Mouse (Mus musculus): Measurements from ENCODE around the gene Gm49450. TPM values are rescaled to one million over a fixed set of nuclear protein-coding genes. Genes with fewer than 3 reads are reported as not detected.

Gene Gm49450
- total and polyA plus RNA-seq, 2 experiments from 2014 or later, result 78.3 TPM; not detected in 1

- 53% methylated on average over 8 of the region's 8 CpGs for WGBS
- ATAC-seq (ENCODE audit: insufficient read depth, low read depth) (no peak), DNase-seq (ENCODE audit: low spot score) (no peak)
- Histone ChIP-seq H3K27me3 (ENCODE audit: control insufficient read depth, insufficient read depth, low read length) (no peaks in the 10 kb centered on the region), H3K9me3 (replicated peaks; ENCODE audit: control insufficient read depth, low read length) (no peaks in the 10 kb centered on the region), H3K36me3 (replicated peaks; ENCODE audit: control insufficient read depth, insufficient read depth, low read length) (no peaks in the 10 kb centered on the region), H3K27ac (ENCODE audit: low read depth) (no peak overlapping the region), H3K4me1 (ENCODE audit: control insufficient read depth, insufficient read depth) (no peaks in the 10 kb centered on the region), H3K4me3 (ENCODE audit: low read depth, low read length) (no peak overlapping the region), H3K9ac (replicated peaks; ENCODE audit: low read depth, low read length) (no peak overlapping the region), H3K4me2 (ENCODE audit: low read depth, low read length) (no peak overlapping the region)
- TF ChIP-seq EP300 (IDR thresholded peaks at IDR 0.05; ENCODE audit: low read depth), result no peak
- TF ChIP-seq CTCF (IDR thresholded peaks at IDR 0.05; ENCODE audit: low read depth), result no peak
These were observed 66.5 kb downstream of the Gm49450 start for GRCm38 (mm10) chr15:98886667-98887387.

GRCm38 (mm10) chr15:98884106-98884505 is 69.2 kb downstream of the Gm49450 start:
- peaks cover 8% of the 10 kb centered on the region; the same call in 1 of the 2 replicates for H3K4me1 ChIP-seq (ENCODE audit: control insufficient read depth, insufficient read depth)
- no peak overlapping the region for H3K27ac ChIP-seq (ENCODE audit: low read depth)
- ATAC-seq (ENCODE audit: insufficient read depth, low read depth) (no peak), DNase-seq (ENCODE audit: low spot score) (no peak)
- 59% methylated on average over 1 of the region's 1 CpGs for WGBS
- no peak overlapping the region for H3K4me2 ChIP-seq (ENCODE audit: low read depth, low read length)
- H3K27me3 ChIP-seq (ENCODE audit: control insufficient read depth, insufficient read depth, low read length), result no peaks in the 10 kb centered on the region
- no peak overlapping the region for H3K4me3 ChIP-seq (ENCODE audit: low read depth, low read length)
- H3K9ac ChIP-seq (replicated peaks; ENCODE audit: low read depth, low read length), result no peak overlapping the region
- no peak for TF ChIP-seq EP300 (IDR thresholded peaks at IDR 0.05; ENCODE audit: low read depth)
- no peak for TF ChIP-seq CTCF (IDR thresholded peaks at IDR 0.05; ENCODE audit: low read depth)
- no peaks in the 10 kb centered on the region for H3K9me3 ChIP-seq (replicated peaks; ENCODE audit: control insufficient read depth, low read length)
- no peaks in the 10 kb centered on the region for H3K36me3 ChIP-seq (replicated peaks; ENCODE audit: control insufficient read depth, insufficient read depth, low read length)

DNA sequence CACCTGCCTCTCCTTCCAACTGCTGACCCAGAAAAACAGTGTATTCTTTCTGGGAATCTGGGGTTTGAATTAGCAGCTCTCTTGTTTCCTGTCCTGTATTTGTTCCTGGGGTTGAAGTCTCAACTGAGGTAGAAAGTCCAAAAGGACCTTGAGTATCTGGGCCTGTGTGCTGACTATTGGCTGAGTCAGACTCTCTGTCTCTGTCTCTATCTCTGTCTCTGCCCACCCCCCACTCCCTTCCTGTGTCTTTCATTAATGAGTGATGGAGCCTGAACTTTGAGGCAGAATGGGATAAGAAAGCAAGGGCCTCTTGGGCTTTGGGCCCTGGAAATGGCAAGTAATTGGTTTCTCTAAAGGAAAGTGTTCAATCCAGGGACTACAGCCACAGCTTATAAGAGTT is 69.7 kb downstream of the Gm49450 start:
- H3K4me1 ChIP-seq (ENCODE audit: control insufficient read depth, insufficient read depth), result peaks cover 8% of the 10 kb centered on the region; the same call in 1 of the 2 replicates
- ATAC-seq (ENCODE audit: insufficient read depth, low read depth) (no peak), DNase-seq (ENCODE audit: low spot score) (no peak)
- H3K36me3 ChIP-seq (replicated peaks; ENCODE audit: control insufficient read depth, insufficient read depth, low read length), result no peaks in the 10 kb centered on the region
- no peaks in the 10 kb centered on the region for H3K9me3 ChIP-seq (replicated peaks; ENCODE audit: control insufficient read depth, low read length)
- TF ChIP-seq EP300 (IDR thresholded peaks at IDR 0.05; ENCODE audit: low read depth) (no peak), CTCF (IDR thresholded peaks at IDR 0.05; ENCODE audit: low read depth) (no peak)
- no peaks in the 10 kb centered on the region for H3K27me3 ChIP-seq (ENCODE audit: control insufficient read depth, insufficient read depth, low read length)
- no peak overlapping the region for H3K9ac ChIP-seq (replicated peaks; ENCODE audit: low read depth, low read length)
- H3K4me2 ChIP-seq (ENCODE audit: low read depth, low read length), result no peak overlapping the region
- H3K4me3 ChIP-seq (ENCODE audit: low read depth, low read length), result no peak overlapping the region
- H3K27ac ChIP-seq (ENCODE audit: low read depth), result no peak overlapping the region

Other genes with a start within 250 kb of the Gm49450 start
- gene Ccdc65, start 245.3 kb downstream of the Gm49450 start, total RNA-seq (2014; rRNA removed; ENCODE audit: low replicate concordance), result 0.77 TPM in 1 of 2 replicates, not detected in the other
- gene Ccdc65, start 245.3 kb downstream of the Gm49450 start, polyA plus RNA-seq (2015; fragmentation: Nextera tagmentation; extraction: Ambion mirVana), result 0.25 and 0.86 TPM in 2 replicates
- gene Fkbp11, start 225.4 kb downstream of the Gm49450 start, total RNA-seq (2014; rRNA removed; ENCODE audit: low replicate concordance), result 4.3 and 26.7 TPM in 2 replicates
- 21.7 and 22.0 TPM in 2 replicates for gene Fkbp11, start 225.4 kb downstream of the Gm49450 start, polyA plus RNA-seq (2015; fragmentation: Nextera tagmentation; extraction: Ambion mirVana)
- gene Arf3, start 190.3 kb downstream of the Gm49450 start, total RNA-seq (2014; rRNA removed; ENCODE audit: low replicate concordance), result 27.6 and 28.7 TPM in 2 replicates
- gene Arf3, start 190.3 kb downstream of the Gm49450 start, polyA plus RNA-seq (2015; fragmentation: Nextera tagmentation; extraction: Ambion mirVana), result 15.9 and 17.3 TPM in 2 replicates
- not detected in 2 replicates for gene Wnt10b, start 175.4 kb downstream of the Gm49450 start, total RNA-seq (2014; rRNA removed; ENCODE audit: low replicate concordance)
- gene Wnt10b, start 175.4 kb downstream of the Gm49450 start, polyA plus RNA-seq (2015; fragmentation: Nextera tagmentation; extraction: Ambion mirVana), result 0.07 TPM in 1 of 2 replicates, not detected in the other
- not detected in 2 replicates for gene Wnt1, start 163.7 kb downstream of the Gm49450 start, total RNA-seq (2014; rRNA removed; ENCODE audit: low replicate concordance)
- gene Wnt1, start 163.7 kb downstream of the Gm49450 start, polyA plus RNA-seq (2015; fragmentation: Nextera tagmentation; extraction: Ambion mirVana), result not detected in 2 replicates
- 1.4 and 1.9 TPM in 2 replicates for gene Ddn, start 144.1 kb downstream of the Gm49450 start, total RNA-seq (2014; rRNA removed; ENCODE audit: low replicate concordance)
- 0.11 TPM in 2 replicates for gene Ddn, start 144.1 kb downstream of the Gm49450 start, polyA plus RNA-seq (2015; fragmentation: Nextera tagmentation; extraction: Ambion mirVana)
- gene Prkag1, start 122.0 kb downstream of the Gm49450 start, total RNA-seq (2014; rRNA removed; ENCODE audit: low replicate concordance), result 115 and 134 TPM in 2 replicates
- gene Prkag1, start 122.0 kb downstream of the Gm49450 start, polyA plus RNA-seq (2015; fragmentation: Nextera tagmentation; extraction: Ambion mirVana), result 113 and 114 TPM in 2 replicates
- 31.6 and 34.4 TPM in 2 replicates for gene Kmt2d, start 82.3 kb downstream of the Gm49450 start, total RNA-seq (2014; rRNA removed; ENCODE audit: low replicate concordance)
- gene Kmt2d, start 82.3 kb downstream of the Gm49450 start, polyA plus RNA-seq (2015; fragmentation: Nextera tagmentation; extraction: Ambion mirVana), result 5.5 and 6.0 TPM in 2 replicates
- 7.5 and 12.6 TPM in 2 replicates for gene Rhebl1, start 59.0 kb downstream of the Gm49450 start, total RNA-seq (2014; rRNA removed; ENCODE audit: low replicate concordance)
- gene Rhebl1, start 59.0 kb downstream of the Gm49450 start, polyA plus RNA-seq (2015; fragmentation: Nextera tagmentation; extraction: Ambion mirVana), result 4.0 and 4.1 TPM in 2 replicates
- 4.4 and 4.8 TPM in 2 replicates for gene Dhh, start 55.0 kb downstream of the Gm49450 start, total RNA-seq (2014; rRNA removed; ENCODE audit: low replicate concordance)
- gene Dhh, start 55.0 kb downstream of the Gm49450 start, polyA plus RNA-seq (2015; fragmentation: Nextera tagmentation; extraction: Ambion mirVana), result 1.7 TPM in 2 replicates
- 25.5 and 28.2 TPM in 2 replicates for gene Lmbr1l, start 35.3 kb downstream of the Gm49450 start, total RNA-seq (2014; rRNA removed; ENCODE audit: low replicate concordance)
- 8.0 and 9.6 TPM in 2 replicates for gene Lmbr1l, start 35.3 kb downstream of the Gm49450 start, polyA plus RNA-seq (2015; fragmentation: Nextera tagmentation; extraction: Ambion mirVana)
- 2,330 and 2,912 TPM in 2 replicates for gene Tuba1b, start 19.0 kb downstream of the Gm49450 start, total RNA-seq (2014; rRNA removed; ENCODE audit: low replicate concordance)
- 608 and 611 TPM in 2 replicates for gene Tuba1b, start 19.0 kb downstream of the Gm49450 start, polyA plus RNA-seq (2015; fragmentation: Nextera tagmentation; extraction: Ambion mirVana)
- 1,016 and 1,136 TPM in 2 replicates for gene Tuba1a, start 152 bp upstream of the Gm49450 start, total RNA-seq (2014; rRNA removed; ENCODE audit: low replicate concordance)
- 404 and 408 TPM in 2 replicates for gene Tuba1a, start 152 bp upstream of the Gm49450 start, polyA plus RNA-seq (2015; fragmentation: Nextera tagmentation; extraction: Ambion mirVana)
- gene Tuba1c, start 76.3 kb upstream of the Gm49450 start, total RNA-seq (2014; rRNA removed; ENCODE audit: low replicate concordance), result 309 and 399 TPM in 2 replicates
- 73.8 and 97.1 TPM in 2 replicates for gene Tuba1c, start 76.3 kb upstream of the Gm49450 start, polyA plus RNA-seq (2015; fragmentation: Nextera tagmentation; extraction: Ambion mirVana)
- 2.0 TPM in 1 of 2 replicates, not detected in the other for gene Prph, start 101.6 kb upstream of the Gm49450 start, total RNA-seq (2014; rRNA removed; ENCODE audit: low replicate concordance)
- gene Prph, start 101.6 kb upstream of the Gm49450 start, polyA plus RNA-seq (2015; fragmentation: Nextera tagmentation; extraction: Ambion mirVana), result 0.07 and 0.84 TPM in 2 replicates
- 16.2 and 19.1 TPM in 2 replicates for gene Troap, start 121.0 kb upstream of the Gm49450 start, total RNA-seq (2014; rRNA removed; ENCODE audit: low replicate concordance)
- gene Troap, start 121.0 kb upstream of the Gm49450 start, polyA plus RNA-seq (2015; fragmentation: Nextera tagmentation; extraction: Ambion mirVana), result 7.0 and 8.1 TPM in 2 replicates
- not detected in 2 replicates for gene C1ql4, start 134.3 kb upstream of the Gm49450 start, total RNA-seq (2014; rRNA removed; ENCODE audit: low replicate concordance)
- 0.20 TPM in 1 of 2 replicates, not detected in the other for gene C1ql4, start 134.3 kb upstream of the Gm49450 start, polyA plus RNA-seq (2015; fragmentation: Nextera tagmentation; extraction: Ambion mirVana)
- gene Dnajc22, start 139.6 kb upstream of the Gm49450 start, total RNA-seq (2014; rRNA removed; ENCODE audit: low replicate concordance), result 2.3 TPM in 1 of 2 replicates, not detected in the other
- gene Dnajc22, start 139.6 kb upstream of the Gm49450 start, polyA plus RNA-seq (2015; fragmentation: Nextera tagmentation; extraction: Ambion mirVana), result 0.29 and 0.61 TPM in 2 replicates
- 17.6 and 22.5 TPM in 2 replicates for gene Spats2, start 172.4 kb upstream of the Gm49450 start, total RNA-seq (2014; rRNA removed; ENCODE audit: low replicate concordance)
- 15.0 and 16.1 TPM in 2 replicates for gene Spats2, start 172.4 kb upstream of the Gm49450 start, polyA plus RNA-seq (2015; fragmentation: Nextera tagmentation; extraction: Ambion mirVana)

Measured in heart, postnatal 0 days (tissue).